Mouse (Mus musculus): ENCODE results near the gene Pbx2.

The Pbx2 gene

DNA sequence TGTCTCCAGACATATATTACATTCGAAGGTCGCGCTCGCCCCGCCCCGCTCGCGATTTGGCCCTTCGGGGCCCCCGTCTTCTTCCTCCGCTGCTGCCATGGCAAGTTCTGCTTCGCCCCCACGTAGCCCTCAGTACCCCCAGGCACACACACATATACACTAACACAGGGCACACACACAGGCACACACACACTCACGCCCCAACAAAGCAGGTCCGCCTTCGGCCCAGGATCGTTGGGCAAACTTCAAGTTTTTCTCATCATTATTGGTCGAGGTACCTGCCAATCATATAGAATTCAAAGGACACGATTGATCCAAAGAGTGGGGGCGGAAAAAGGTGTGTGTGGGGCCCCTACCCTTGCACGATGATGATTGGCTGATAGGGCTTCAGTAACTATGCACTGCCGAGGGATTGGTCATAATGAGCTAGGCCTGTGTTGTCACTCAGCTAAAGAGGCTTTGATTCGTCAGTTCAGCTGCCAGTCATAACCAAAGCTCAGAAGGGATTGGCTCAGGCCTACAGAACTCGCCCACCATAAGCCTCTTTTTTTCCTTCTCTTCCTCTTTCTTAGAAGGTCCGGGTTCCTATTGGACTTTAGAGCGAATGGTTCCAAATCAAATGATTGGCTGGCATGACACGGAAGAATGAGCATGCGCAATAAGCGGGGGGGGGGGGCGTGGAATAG, 12.5 kb downstream of the Pbx2 start, which contains the start of gene Rnf5:
Rnf5 (minus strand) TSS at position 316 of the 686 bp plus-strand sequence.
- DNase-seq (ENCODE audit: low spot score in 2 of 2) = peak; percentile 98

DNA sequence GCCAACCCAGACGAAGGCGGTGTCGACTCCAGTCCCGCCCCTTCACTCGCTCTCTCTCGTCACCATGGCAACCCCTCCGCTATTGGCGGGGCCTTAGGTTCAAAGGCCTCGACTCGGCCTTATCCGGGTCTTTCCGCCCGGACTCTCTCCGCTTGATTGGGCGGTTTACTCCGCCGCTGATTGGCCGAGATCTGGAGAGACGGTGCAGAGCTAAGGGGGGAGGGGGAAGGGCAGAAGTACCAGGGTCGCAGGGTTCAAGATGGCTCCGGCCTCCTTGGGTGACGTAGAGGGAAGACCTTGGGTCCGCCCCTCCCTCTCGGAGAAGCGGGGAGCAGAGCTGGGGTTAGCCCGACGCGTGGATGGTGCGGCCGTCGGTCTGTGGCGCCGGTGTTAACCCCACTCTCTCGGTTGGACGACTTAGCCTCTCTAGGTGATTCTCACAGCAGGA, 13.0 kb downstream of the Pbx2 start, which contains the start of gene Agpat1:
Agpat1 (plus strand) TSS at position 202 of the 448 bp plus-strand sequence.
- peak; percentile 92 to 98 for DNase-seq (ENCODE audit: low spot score in 2 of 2)

DNA sequence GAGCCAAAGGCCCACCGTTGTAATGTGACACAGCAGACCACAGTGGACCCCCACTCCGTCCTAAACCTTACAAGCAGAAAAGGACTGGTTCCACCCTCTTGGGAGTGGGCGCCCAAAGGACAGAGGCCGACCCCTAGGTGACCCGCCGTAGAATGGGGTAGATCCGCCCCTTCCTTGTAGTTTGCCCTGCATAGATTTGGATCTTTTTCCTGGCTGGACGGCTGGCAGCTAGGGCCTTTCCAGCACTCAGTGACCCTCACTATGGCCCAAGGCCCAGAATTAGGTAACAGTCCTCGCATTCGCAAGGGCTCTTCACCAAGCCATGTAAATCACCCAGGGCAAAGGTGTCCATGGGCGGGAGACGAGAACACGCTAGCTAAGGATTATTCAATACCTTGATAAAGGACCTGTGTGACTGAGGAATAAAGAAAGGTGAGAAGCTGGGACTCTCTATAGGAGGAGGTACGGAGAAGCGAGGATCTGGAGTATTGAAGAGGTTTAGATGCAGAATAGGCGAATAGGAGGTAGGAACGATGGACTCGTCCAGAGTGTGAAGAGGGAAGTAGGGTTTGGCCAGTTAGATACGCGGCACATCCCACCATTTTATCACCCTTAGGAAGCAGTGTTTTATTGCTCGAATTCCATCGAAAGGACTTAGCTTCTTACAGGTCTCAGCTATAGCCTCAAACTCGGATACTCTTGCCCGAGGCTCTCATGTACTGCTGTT, 13.6 kb downstream of the Pbx2 start:
- DNase-seq (ENCODE audit: low spot score in 2 of 2) = peak in 1 of 2 experiments; percentile 70

- DNase-seq (ENCODE audit: low spot score in 2 of 2) = peak; percentile 95 to 96
Observed at GRCm38 (mm10) chr17:34605609-34606008, 14.5 kb downstream of the Pbx2 start.

DNA sequence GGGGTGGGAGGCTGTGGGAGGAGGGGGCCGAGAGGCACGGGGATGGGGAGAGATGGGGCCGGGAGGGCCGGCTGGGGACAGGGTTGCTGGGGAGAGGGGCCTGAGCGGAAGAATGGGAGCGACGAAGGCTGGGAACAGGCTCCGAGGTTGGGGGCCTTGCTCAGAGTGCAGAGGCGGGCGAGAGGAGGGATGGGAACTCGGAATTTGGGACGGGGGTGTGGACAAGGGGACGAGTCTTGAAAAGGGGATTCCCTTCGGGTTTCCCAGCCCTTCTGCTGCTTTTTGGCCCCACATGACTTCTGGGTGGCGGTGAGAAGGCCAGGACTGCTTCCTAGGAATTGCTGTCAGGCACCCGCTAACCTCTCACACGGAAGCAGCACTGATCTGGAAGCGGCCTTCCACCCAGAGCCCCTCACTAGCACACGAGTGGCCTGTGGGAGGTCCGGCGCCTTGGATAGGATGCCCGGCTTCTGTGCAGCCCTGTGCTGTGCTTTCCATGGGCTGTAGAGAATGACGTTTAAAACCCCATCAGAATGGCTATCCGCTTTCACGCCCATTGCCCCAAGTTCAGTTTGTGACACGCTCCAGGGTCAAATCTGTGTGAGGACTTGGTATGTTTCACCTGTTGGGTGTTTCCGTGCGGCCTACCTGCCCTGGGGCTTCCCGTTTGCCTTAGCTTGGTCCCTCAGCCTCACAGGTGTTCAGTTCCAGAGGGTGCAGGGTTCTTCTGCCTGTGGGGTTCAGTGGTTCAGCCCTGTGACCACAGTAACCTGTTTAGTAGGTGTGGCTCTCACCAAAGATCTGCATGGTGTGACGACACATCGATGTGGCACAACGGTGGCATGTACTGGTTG, 15.3 kb downstream of the Pbx2 start:
- DNase-seq (ENCODE audit: low spot score in 2 of 2) = no peak

- no peak for DNase-seq (ENCODE audit: low spot score in 2 of 2)
Observed at GRCm38 (mm10) chr17:34607997-34608396, 16.9 kb downstream of the Pbx2 start.

DNA sequence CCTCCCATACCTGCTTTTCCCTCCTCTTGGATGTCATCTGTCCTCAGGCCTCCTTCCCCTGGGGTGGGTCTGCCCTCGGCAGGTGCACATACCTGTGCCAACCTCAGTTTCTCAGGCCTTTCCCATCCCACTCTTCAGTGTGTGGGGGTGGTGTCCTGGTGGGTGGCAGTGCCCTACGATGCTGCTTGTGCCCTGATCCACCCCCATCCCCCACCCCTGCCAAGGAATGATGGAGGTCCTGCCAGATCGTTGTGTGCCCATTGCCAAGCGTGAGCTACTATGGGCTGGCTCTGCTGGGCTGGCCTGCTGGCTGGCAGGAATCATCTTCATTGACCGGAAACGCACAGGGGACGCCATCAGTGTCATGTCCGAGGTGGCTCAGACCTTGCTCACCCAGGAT, 20.0 kb downstream of the Pbx2 start:
- no peak for DNase-seq (ENCODE audit: low spot score in 2 of 2)

DNA sequence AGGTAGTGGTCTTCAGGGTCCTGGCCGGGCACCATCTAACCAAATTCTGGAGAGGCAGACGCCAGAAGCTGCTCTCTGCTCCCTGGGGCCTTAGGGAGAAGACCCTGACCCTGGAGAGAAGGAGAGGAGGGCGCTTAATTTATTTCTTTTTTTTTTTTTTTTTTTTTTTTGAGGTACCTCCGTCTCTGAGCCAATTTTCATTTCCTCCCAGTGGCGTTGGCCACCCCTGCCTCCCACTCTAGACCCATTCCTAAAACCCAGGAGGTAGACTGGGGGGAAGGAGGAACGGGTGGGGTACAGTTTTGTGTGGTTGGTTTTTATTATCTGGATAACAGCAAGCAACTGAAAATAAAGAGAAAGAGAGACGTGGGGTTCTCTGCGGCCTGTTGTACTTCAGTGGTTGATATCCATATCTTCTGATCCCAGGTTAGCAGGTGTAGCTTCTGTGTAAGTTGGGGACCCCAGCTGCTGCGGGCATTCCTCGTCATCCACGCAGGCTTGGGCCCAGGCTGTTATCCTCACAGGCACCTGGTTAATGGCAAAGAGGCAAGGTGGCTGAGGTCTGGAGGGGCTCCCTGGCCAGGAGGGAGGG, 22.1 kb downstream of the Pbx2 start:
- DNase-seq (ENCODE audit: low spot score in 2 of 2) = no peak

DNA sequence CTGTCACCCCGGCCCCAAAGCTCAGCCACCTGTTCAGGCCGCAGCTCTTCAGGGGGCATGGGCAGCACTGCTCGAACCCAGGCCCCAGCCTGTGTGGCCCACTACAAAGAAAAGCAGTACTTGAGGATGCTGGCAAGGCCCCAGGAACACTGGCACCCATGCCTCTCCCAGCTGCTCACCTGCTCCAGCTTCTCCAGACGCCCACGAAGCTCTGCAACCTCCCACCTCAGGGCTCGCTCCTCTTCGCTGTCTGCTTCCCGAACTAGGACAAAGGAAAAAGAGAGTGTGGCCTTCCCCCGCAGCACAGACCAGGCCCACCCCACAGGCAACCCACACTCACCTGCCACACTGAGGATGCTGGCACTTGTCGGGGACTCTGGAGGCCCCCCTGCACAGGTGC, 22.8 kb downstream of the Pbx2 start:
- DNase-seq (ENCODE audit: low spot score in 2 of 2) = no peak

DNA sequence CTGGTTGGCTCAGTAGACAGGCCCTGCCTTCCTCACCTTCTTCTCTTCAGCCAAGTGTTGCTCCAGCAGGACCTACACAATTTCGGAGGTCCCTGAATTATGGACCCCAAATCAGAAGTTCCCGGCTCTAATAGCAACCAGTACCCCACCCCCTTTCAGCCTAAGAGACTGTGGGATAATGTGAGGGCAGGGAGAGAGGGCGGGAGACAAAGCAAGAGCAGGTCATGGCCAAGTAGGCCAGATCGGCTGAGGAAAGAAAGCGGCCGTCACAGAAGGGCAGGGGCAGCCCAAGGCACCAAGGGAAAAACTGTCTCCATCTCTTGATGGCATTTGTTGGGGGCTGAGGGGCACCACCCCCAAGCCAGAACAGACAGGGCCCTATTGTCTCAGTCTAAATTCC, 24.8 kb downstream of the Pbx2 start, which contains the start of gene Egfl8:
Egfl8 (minus strand) TSS at position 101 of the 400 bp plus-strand sequence.
- DNase-seq (ENCODE audit: low spot score in 2 of 2) = no peak

GRCm38 (mm10) chr17:34618999-34619398, 27.9 kb downstream of the Pbx2 start:
- DNase-seq (ENCODE audit: low spot score in 2 of 2) = peak; percentile 59 to 72

GRCm38 (mm10) chr17:34621006-34621405, 29.9 kb downstream of the Pbx2 start:
- DNase-seq (ENCODE audit: low spot score in 2 of 2) = no peak

GRCm38 (mm10) chr17:34623161-34623560, 32.1 kb downstream of the Pbx2 start:
- DNase-seq (ENCODE audit: low spot score in 2 of 2) = no peak

- no peak for DNase-seq (ENCODE audit: low spot score in 2 of 2)
Observed at GRCm38 (mm10) chr17:34624981-34625380, 33.9 kb downstream of the Pbx2 start.

GRCm38 (mm10) chr17:34626062-34626772, 35.2 kb downstream of the Pbx2 start:
- DNase-seq (ENCODE audit: low spot score in 2 of 2) = no peak

DNA sequence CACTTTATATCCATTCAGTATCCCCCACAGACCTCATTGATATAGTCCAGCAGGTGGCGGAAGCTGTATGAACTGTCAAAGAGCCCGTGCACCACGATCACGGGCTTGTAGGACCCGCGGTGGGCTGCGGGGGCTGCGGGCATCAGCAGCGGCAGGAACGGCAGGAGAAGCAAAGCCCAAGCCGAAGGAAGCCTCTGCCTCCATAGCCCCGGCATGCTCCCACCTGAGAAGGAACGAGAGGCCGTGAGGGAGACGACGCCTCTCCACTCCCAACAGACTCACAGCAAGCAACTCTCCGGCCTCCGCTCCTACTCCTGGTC, 35.7 kb downstream of the Pbx2 start:
- no peak for DNase-seq (ENCODE audit: low spot score in 2 of 2)

GRCm38 (mm10) chr17:34627093-34627942, 36.3 kb downstream of the Pbx2 start:
- DNase-seq (ENCODE audit: low spot score in 2 of 2) = peak; percentile 70 to 87

GRCm38 (mm10) chr17:34627943-34628643, 37.0 kb downstream of the Pbx2 start, which contains the start of gene Ppt2:
TSS of gene Ppt2 (minus strand) at chr17:34628510.
- DNase-seq (ENCODE audit: low spot score in 2 of 2) = peak in 1 of 2 experiments; percentile 58

DNA sequence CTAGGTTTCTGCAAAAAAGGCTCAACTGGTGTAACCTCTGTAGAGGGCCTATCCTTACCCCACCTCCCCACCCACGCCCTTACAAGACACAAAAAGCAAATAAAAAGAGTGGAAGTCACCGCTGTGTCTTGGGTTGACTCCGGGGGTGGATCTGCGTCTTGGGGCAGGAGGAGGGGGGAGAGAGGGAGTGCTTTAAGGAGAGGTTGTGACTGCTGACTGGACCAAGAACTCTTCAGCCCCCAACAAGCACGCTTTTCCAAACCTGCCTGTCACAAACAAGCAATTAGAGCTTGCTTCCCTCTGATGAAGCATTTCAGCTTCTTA, 37.5 kb downstream of the Pbx2 start:
- DNase-seq (ENCODE audit: low spot score in 2 of 2) = no peak

Measured in urinary bladder, postnatal 36 days (tissue).